Mouse (Mus musculus): ENCODE measurements around the gene Ppfibp1. TPM values are rescaled to one million over a fixed set of nuclear protein-coding genes. Genes with fewer than 3 reads are reported as not detected.

The Ppfibp1 gene
- total RNA-seq, 1 experiment from 2014 or later, result 4.5 TPM

DNA sequence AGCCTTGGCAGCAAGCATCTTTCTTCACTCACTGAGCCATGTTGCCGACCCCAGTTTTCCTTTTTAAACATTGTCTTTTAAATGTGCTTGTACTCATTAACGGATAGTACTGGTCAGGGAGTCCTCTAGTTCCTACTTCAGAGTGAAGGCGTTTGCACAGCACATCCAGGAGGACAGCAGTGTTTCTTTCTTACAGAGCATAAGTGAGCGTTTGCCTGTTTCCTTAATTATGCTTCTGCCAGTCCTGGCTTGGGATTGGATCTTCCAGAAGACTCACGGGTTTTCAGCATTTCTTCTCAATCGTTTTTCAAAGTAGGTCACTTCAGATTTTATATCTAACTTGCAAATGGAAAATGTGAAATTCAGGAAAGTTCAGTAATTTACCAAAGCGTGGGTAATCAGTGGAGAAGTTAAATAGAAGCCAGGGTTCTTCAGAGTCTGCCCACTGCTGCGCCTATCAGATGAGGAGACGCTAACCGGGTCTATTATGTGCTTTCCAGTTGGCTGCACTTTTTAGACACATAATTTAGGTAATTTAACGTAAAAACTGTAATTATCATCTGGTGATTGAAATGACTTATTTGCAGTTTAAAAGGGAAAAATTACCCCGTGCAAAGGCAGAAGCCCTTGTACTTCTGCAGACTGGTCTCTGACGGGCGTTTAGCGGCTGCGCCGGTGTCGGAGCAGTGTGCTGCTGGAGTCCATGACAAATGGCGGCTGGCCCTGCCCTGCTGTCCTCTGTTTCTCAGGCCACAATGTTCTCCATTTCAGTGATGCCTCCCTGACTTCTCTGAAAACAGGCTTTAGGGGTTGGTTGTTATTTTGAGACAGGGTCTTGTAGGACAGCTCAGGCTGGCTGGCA is 165.7 kb downstream of the Ppfibp1 start:
- ATAC-seq (ENCODE audit: extremely low read depth, insufficient number of reproducible peaks, low FRiP score, poor library complexity, severe bottlenecking), result no peak

DNA sequence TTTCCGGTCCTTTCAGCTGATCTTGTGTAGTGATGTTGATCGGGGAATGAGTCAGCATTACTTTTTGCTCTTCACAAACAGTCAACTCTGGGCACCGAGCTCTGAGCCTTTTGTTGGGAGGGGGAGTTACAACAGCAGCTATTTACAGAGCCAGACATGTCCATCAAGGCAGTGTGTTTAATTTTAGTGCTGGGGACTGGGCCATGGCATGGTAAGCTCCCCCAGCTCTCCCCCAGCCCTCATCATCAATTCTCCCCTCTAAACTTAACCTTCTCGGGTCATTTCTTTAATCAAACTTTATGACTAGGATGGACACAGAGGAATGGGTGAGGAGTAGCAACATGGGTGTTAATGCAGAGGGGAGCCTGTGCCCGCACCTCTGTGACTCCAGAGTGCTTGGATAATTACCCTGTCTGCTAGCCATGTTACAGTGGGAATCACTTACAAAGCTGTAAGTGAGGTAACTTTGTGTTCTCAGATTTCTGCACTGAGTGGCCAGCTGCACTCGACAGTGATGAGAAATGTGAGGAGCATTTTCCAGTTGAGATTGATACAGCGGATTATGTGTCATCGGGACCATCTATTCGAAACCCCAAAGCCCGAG is 167.2 kb downstream of the Ppfibp1 start:
- no peak for ATAC-seq (ENCODE audit: extremely low read depth, insufficient number of reproducible peaks, low FRiP score, poor library complexity, severe bottlenecking)

DNA sequence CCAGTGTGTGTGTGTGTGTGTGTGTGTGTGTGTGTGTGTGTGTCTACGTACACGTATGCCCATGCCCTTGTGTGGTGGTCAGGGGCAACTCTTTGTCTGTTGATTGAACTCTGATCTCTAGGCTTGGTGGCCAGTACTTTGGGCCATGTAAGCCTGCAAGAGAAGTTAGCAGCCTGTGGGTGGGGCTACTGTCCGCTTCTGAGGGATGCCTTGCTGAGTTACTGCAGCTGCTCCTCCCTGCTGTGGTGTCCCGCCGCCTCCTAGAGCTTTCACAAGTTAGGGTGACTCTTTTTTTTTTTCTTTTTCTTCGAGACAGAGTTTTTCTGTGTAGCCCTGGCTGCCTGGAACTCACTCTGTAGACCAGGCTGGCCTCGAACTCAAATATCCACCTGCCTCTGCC is 171.0 kb downstream of the Ppfibp1 start:
- ATAC-seq (ENCODE audit: extremely low read depth, insufficient number of reproducible peaks, low FRiP score, poor library complexity, severe bottlenecking), result no peak

DNA sequence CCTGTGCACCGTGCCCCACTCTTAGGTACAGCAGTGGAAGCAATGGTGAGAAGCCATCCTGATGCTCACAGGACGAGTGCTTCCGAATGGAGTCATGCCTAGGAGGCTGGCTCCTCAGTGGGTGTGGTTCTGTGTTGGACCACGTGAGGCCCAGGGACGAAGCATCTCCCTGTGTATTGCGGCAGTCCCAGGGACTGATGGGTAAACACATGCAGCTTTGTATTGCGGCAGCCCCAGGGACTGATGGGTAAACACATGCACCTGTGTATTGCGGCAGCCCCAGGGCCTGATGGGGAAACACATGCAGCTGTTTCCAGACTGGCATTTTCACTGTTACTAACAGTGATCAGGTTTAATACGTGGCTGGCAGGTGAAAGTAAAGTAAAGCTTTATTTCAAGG is 173.3 kb downstream of the Ppfibp1 start:
- ATAC-seq (ENCODE audit: extremely low read depth, insufficient number of reproducible peaks, low FRiP score, poor library complexity, severe bottlenecking), result no peak

DNA sequence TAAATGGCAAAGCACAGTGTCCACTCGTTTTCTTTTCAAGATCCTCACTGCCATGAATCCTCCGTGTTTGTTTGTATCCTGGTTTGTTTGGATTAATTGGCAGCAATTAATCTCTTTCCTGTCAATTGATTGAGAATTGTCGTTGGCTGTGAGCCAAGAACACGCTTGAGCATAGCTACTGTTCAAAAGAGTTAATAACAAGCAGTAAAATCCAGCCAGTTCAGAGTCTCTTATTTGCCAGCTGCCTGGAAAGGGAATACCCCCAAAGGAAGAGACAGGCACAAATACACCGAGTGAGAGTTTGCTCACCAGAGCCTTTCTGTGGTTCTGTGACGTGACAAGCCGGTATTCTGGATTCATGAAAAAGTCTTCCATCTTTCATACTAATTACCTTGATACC is 173.7 kb downstream of the Ppfibp1 start:
- no peak for ATAC-seq (ENCODE audit: extremely low read depth, insufficient number of reproducible peaks, low FRiP score, poor library complexity, severe bottlenecking)

DNA sequence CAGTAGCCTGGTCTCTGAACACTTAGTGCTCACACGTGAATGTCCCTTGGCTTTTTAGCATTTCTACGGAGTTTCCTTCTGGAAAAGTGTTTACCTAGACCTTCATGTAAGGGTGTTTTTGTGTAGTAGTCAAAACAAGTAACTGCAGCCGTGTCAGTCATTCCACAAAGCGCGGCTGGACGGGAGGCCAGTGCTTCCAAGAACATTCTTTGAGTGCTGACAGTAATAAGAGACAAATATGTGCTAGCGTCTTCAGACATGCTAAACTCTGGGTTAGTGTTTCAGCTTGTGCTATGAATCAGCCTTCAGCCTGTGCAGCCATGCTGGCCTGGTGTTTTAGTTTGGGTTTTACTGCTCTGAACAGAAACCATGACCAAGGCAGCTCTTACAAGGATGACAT is 174.4 kb downstream of the Ppfibp1 start:
- no peak for ATAC-seq (ENCODE audit: extremely low read depth, insufficient number of reproducible peaks, low FRiP score, poor library complexity, severe bottlenecking)

DNA sequence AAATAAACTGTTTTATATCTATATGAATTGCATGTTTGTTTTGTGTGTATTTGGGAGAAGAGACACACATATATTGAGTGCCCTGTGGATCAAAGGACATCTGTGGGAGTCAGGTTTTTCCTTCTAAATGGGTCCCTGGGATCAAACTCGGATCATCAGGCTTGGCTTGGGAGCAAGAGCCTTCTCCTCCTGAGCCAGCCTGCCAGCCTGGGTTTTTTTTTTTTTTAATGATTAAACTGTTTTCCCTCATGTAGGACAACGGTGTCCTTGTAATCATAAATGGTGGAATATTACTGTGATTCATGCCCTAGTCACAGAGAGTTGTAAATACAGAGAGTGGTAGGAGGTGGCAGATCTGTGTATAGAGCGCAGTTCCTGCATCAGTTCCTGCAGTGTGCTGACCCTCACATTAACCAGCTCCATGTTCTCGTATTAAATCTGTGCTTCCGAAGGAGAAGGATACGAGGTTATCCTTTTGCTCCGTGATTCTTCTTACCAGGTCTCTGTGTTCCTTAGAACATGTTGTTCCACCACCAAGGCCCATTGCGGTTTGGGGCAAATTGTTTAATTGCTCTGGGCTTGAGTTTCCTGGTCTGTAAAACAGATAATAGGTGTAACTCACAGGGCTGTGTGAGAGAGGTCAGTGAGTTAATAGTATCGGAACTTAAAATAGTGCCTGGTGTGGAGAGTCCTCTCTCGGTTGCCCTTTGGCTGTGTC is 176.1 kb downstream of the Ppfibp1 start:
- no peak for ATAC-seq (ENCODE audit: extremely low read depth, insufficient number of reproducible peaks, low FRiP score, poor library complexity, severe bottlenecking)

DNA sequence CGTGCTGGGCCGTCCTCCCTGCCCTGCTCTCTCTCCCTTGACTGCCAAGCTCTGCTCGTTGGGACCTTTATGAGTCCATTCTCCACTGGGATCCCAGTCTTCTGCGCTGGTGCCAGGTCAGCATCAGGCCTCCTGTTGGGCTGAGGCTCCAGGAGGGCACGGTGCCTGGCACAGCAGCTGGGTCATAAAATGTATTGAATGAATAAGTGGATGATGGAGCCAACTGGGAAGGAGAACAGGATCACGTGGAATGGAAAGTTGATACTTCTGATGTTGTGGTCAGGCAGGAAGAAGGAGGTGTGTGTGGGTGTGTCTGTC is 176.6 kb downstream of the Ppfibp1 start:
- ATAC-seq (ENCODE audit: extremely low read depth, insufficient number of reproducible peaks, low FRiP score, poor library complexity, severe bottlenecking), result 0 out of 2 replicates have a peak, but pooled peaks have one; percentile 6

DNA sequence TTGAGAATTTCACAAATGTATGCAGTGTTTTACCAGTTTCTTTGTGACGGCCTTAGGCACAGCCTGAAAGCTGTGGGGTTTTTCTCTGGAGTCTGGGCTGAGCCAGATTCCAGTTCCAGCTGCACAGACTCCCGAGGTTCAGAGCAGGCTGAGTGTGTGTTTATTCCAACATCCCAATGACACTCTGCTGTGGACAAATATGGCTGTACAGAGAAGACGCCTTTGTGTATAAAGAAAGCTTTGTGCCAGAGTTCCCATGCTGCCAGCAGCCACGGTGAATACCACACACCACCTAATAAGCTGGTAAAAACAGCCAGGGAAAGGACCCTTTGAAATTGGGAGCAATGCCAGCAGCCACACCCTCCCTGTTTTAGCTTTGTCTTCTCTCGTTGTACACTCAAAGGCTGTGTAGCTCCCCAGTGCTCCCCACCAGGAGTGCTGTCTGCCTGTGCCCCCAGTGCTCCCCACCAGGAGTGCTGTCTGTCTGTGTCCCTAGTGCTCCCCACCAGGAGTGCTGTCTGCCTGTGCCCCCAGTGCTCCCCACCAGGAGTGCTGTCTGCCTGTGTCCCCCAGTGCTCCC is 187.6 kb downstream of the Ppfibp1 start:
- no peak for ATAC-seq (ENCODE audit: extremely low read depth, insufficient number of reproducible peaks, low FRiP score, poor library complexity, severe bottlenecking)

DNA sequence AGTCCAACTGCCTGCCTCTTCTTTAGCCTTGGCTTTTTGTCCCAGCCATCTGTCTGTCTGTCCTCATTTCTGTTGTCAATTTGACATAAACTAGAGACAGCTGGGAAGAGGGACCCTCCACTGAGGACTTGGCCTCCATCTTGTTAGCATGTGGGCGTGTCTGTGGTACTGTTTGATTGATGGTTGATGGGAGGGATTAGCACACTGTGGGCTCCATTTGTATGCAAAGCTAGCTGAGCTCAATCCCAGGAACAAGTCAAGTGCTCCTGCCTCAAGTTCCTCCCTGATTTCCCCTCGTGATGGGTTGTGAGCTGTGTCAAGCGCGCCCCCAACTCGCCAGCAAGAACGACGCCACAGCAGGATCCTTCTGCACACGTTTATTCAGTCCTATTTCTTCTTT is 188.6 kb downstream of the Ppfibp1 start:
- no peak for ATAC-seq (ENCODE audit: extremely low read depth, insufficient number of reproducible peaks, low FRiP score, poor library complexity, severe bottlenecking)

DNA sequence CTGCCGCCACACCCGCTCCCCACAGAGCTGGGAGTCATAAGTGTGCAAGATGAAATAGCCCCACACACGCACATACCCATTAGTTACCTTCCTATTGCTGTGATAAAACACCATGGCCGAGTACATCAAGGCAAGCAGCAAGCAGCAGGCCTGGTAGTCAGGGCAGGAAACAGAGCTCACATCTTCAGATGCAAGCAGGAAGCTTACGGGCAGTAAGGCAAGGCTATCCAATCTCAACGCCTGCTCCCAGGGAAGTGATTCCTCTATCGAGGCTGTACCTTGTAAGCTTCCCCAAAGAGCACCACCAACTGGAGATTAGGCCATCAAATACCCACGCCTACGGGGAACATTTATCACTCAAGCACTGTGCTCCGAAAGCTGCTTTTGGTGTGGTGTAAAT is 191.6 kb downstream of the Ppfibp1 start:
- ATAC-seq (ENCODE audit: extremely low read depth, insufficient number of reproducible peaks, low FRiP score, poor library complexity, severe bottlenecking), result no peak

Other genes with a start within 250 kb of the Ppfibp1 start
- 49.5 and 51.7 TPM in 2 replicates for gene Med21, start 245.9 kb upstream of the Ppfibp1 start, total RNA-seq (2017)
- 9.3 and 9.6 TPM in 2 replicates for gene Tm7sf3, start 245.7 kb upstream of the Ppfibp1 start, total RNA-seq (2017)
- gene Stk38l, start 163.5 kb upstream of the Ppfibp1 start, total RNA-seq (2017), result 11.8 and 13.4 TPM in 2 replicates
- 0.93 TPM in 1 of 2 replicates, not detected in the other for gene Arntl2, start 92.4 kb upstream of the Ppfibp1 start, total RNA-seq (2017)
- not detected in 2 replicates for gene Smco2, start 38.4 kb upstream of the Ppfibp1 start, total RNA-seq (2017)
- not detected in 2 replicates for gene 1700034J05Rik, start 65.9 kb downstream of the Ppfibp1 start, total RNA-seq (2017)
- 0.49 and 0.70 TPM in 2 replicates for gene Rep15, start 144.1 kb downstream of the Ppfibp1 start, total RNA-seq (2017)
- gene Mrps35, start 154.3 kb downstream of the Ppfibp1 start, total RNA-seq (2017), result 40.4 and 46.9 TPM in 2 replicates
- not detected in 2 replicates for gene Mansc4, start 198.5 kb downstream of the Ppfibp1 start, total RNA-seq (2017)
- gene Klhl42, start 202.9 kb downstream of the Ppfibp1 start, total RNA-seq (2017), result 14.9 and 18.0 TPM in 2 replicates

Data from neutrophil, adult 5-6 weeks (primary cell).